Mouse (Mus musculus) midbrain, embryonic 14.5 days (tissue): ENCODE measurements around the gene Drap1. TPM values are rescaled to one million over a fixed set of nuclear protein-coding genes. Genes with fewer than 3 reads are reported as not detected.

Experiments used
- ATAC-seq: fragments of 200-750 bp; cut with Nextera tagmentation; 2 replicates; pipeline ENCODE4 v1.8.0; 2017; ENCODE audit warnings: moderate number of reproducible peaks, moderate library complexity; ENCODE audit not compliant: low FRiP score, low TSS enrichment
- DNase-seq: peaks from one replicate; pipeline ENCODE4 v3.0.0-alpha.2; 2015
- H3K27ac ChIP-seq: fragments of 300-500 bp; sonication (generic); replicated peaks from 2 replicates; pipeline ENCODE4 v1.5.1; 2014; ENCODE audit warnings: mild to moderate bottlenecking, low read depth, low read length, moderate library complexity
- H3K27me3 ChIP-seq: fragments of 300-500 bp; sonication (generic); 2 replicates; pipeline ENCODE4 v1.6.1; 2014; ENCODE audit warnings: low read length, control low read depth, mixed read lengths; ENCODE audit not compliant: control insufficient read depth, insufficient read depth
- H3K36me3 ChIP-seq: fragments of 300-500 bp; sonication (generic); 2 replicates; pipeline ENCODE4 v1.6.1; 2014; ENCODE audit warnings: low read length, control low read depth; ENCODE audit not compliant: control insufficient read depth, insufficient read depth
- H3K4me1 ChIP-seq: fragments of 300-500 bp; sonication (generic); 2 replicates; pipeline ENCODE4 v1.6.1; 2014; ENCODE audit warnings: mild to moderate bottlenecking, antibody characterized with exemption, low read length, control low read depth; ENCODE audit not compliant: control insufficient read depth, insufficient read depth
- H3K4me2 ChIP-seq: fragments of 300-500 bp; sonication (generic); 2 replicates; pipeline ENCODE4 v1.6.1; 2014; ENCODE audit warnings: mild to moderate bottlenecking, low read length, moderate library complexity
- H3K4me3 ChIP-seq: fragments of 300-500 bp; sonication (generic); replicated peaks from 2 replicates; pipeline ENCODE4 v1.5.1; 2014; ENCODE audit warnings: low read depth, low read length
- H3K9ac ChIP-seq: fragments of 300-500 bp; sonication (generic); replicated peaks from 2 replicates; pipeline ENCODE4 v1.6.1; 2014; ENCODE audit warnings: mild to moderate bottlenecking, low read length, moderate library complexity
- H3K9me3 ChIP-seq: fragments of 300-500 bp; sonication (generic); 2 replicates; pipeline ENCODE4 v1.6.1; 2016; ENCODE audit warnings: low read length, control low read depth, mixed read lengths; ENCODE audit not compliant: control insufficient read depth
- WGBS: fragments of 180-500 bp; shearing (Covaris S2); extraction: QIAGEN DNeasy Blood & Tissue Kit; methylation state at CpG from one replicate; pipeline ENCODE4 v1.1.7; 2014; 5-methylcytosine and 5-hydroxymethylcytosine counted together
- polyA plus RNA-seq: library from polyadenylated mRNA; unstranded; fragments of >200 nt; fragmentation: Nextera tagmentation; extraction: Ambion mirVana; gene quantifications from 2 replicates; pipeline ENCODE4 v1.2.1, GENCODE M21; 2014

Drap1 gene
- polyA plus RNA-seq, 1 experiment from 2014 or later, result 225 TPM

GRCm38 (mm10) chr19:5444371-5444908 lies 19.7 kb upstream of the Drap1 start:
- no peaks in the 10 kb centered on the region for H3K36me3 ChIP-seq
- no peak overlapping the region for H3K4me3 ChIP-seq
- H3K9me3 ChIP-seq, result peaks cover 4% of the 10 kb centered on the region; the same call in 1 of the 2 replicates
- WGBS, result 72% methylated on average over 9 of the region's 9 CpGs
- H3K9ac ChIP-seq, result no peak overlapping the region
- DNase-seq, result no peak
- no peak overlapping the region for H3K27ac ChIP-seq
- no peak for ATAC-seq
- peaks cover 42% of the 10 kb centered on the region for H3K27me3 ChIP-seq
- no peak overlapping the region for H3K4me2 ChIP-seq
- H3K4me1 ChIP-seq, result peaks cover 15% of the 10 kb centered on the region

GRCm38 (mm10) chr19:5433951-5434350 lies 9.2 kb upstream of the Drap1 start:
- ATAC-seq, result no peak
- Histone ChIP-seq H3K27me3 (no peaks in the 10 kb centered on the region), H3K9ac (peak overlapping the region; percentile 40; the same call in 1 of the 2 replicates), H3K4me1 (peaks cover 8% of the 10 kb centered on the region; the same call in 1 of the 2 replicates), H3K4me2 (peak overlapping the region; percentile 47; the same call in 1 of the 2 replicates), H3K4me3 (no peak overlapping the region), H3K9me3 (no peaks in the 10 kb centered on the region), H3K27ac (no peak overlapping the region), H3K36me3 (peaks cover 6% of the 10 kb centered on the region)
- 70% methylated on average over 7 of the region's 7 CpGs for WGBS
- DNase-seq, result no peak

- H3K27ac ChIP-seq, result no peak overlapping the region
- H3K4me1 ChIP-seq, result peaks cover 8% of the 10 kb centered on the region; the same call in 1 of the 2 replicates
- H3K27me3 ChIP-seq, result no peaks in the 10 kb centered on the region
- no peaks in the 10 kb centered on the region for H3K9me3 ChIP-seq
- 12% methylated on average over 16 of the region's 16 CpGs for WGBS
- peak overlapping the region; percentile 40; the same call in 1 of the 2 replicates for H3K9ac ChIP-seq
- peak; percentile 53 for DNase-seq
- H3K4me2 ChIP-seq, result peak overlapping the region; percentile 47
- no peak for ATAC-seq
- peaks cover 8% of the 10 kb centered on the region for H3K36me3 ChIP-seq
- no peak overlapping the region for H3K4me3 ChIP-seq
Observed at GRCm38 (mm10) chr19:5432992-5433852, 8.4 kb upstream of the Drap1 start.

GRCm38 (mm10) chr19:5431911-5432464 lies 7.2 kb upstream of the Drap1 start:
- Histone ChIP-seq H3K4me2 (no peak overlapping the region), H3K4me3 (no peak overlapping the region), H3K27me3 (no peaks in the 10 kb centered on the region), H3K36me3 (peaks cover 12% of the 10 kb centered on the region), H3K4me1 (peaks cover 11% of the 10 kb centered on the region; the same call in 1 of the 2 replicates), H3K27ac (no peak overlapping the region), H3K9ac (no peak overlapping the region), H3K9me3 (no peaks in the 10 kb centered on the region)
- WGBS, result 80% methylated on average over 4 of the region's 4 CpGs
- ATAC-seq (no peak), DNase-seq (no peak)

- H3K9ac ChIP-seq, result no peak overlapping the region
- H3K4me3 ChIP-seq, result no peak overlapping the region
- 79% methylated on average over 1 of the region's 1 CpGs for whole genome bisulfite sequencing
- no peak overlapping the region for H3K27ac ChIP-seq
- no peak overlapping the region for H3K4me2 ChIP-seq
- peaks cover 22% of the 10 kb centered on the region for H3K36me3 ChIP-seq
- no peaks in the 10 kb centered on the region for H3K27me3 ChIP-seq
- H3K4me1 ChIP-seq, result peaks cover 24% of the 10 kb centered on the region
- no peak for DNase-seq
- ATAC-seq, result no peak
- H3K9me3 ChIP-seq, result no peaks in the 10 kb centered on the region
Observed at GRCm38 (mm10) chr19:5430408-5430807, 5.6 kb upstream of the Drap1 start.

- Histone ChIP-seq H3K4me3 (no peak overlapping the region), H3K27ac (no peak overlapping the region), H3K27me3 (no peaks in the 10 kb centered on the region), H3K9ac (no peak overlapping the region), H3K4me2 (no peak overlapping the region), H3K4me1 (peaks cover 24% of the 10 kb centered on the region), H3K36me3 (peaks cover 22% of the 10 kb centered on the region), H3K9me3 (no peaks in the 10 kb centered on the region)
- 78% methylated on average over 8 of the region's 8 CpGs for WGBS
- ATAC-seq, result no peak
- no peak for DNase-seq
Observed at GRCm38 (mm10) chr19:5429806-5430205, 5.0 kb upstream of the Drap1 start.

GRCm38 (mm10) chr19:5429219-5429618 lies 4.4 kb upstream of the Drap1 start:
- Histone ChIP-seq H3K36me3 (peaks cover 22% of the 10 kb centered on the region), H3K9ac (0 out of 2 replicates have a peak overlapping the region, but pooled peaks have one; percentile 14), H3K4me1 (peaks cover 24% of the 10 kb centered on the region), H3K9me3 (no peaks in the 10 kb centered on the region), H3K4me3 (no peak overlapping the region), H3K27ac (no peak overlapping the region), H3K4me2 (no peak overlapping the region), H3K27me3 (no peaks in the 10 kb centered on the region)
- DNase-seq, result no peak
- ATAC-seq, result no peak
- whole genome bisulfite sequencing, result 84% methylated on average over 4 of the region's 4 CpGs

GRCm38 (mm10) chr19:5428083-5428482 lies 3.3 kb upstream of the Drap1 start:
- H3K9me3 ChIP-seq, result no peaks in the 10 kb centered on the region
- H3K36me3 ChIP-seq, result peaks cover 24% of the 10 kb centered on the region
- no peak overlapping the region for H3K4me3 ChIP-seq
- DNase-seq (peak; percentile 60), ATAC-seq (no peak)
- peaks cover 26% of the 10 kb centered on the region for H3K4me1 ChIP-seq
- H3K4me2 ChIP-seq, result no peak overlapping the region
- no peaks in the 10 kb centered on the region for H3K27me3 ChIP-seq
- 88% methylated on average over 2 of the region's 2 CpGs for WGBS
- H3K9ac ChIP-seq, result no peak overlapping the region
- no peak overlapping the region for H3K27ac ChIP-seq
